Mouse (Mus musculus) limb, embryonic 11.5 days (tissue): Measurements from ENCODE around the gene Tmpo. TPM values are rescaled to one million over a fixed set of nuclear protein-coding genes. Genes with fewer than 3 reads are reported as not detected.

ENCODE experiments used
- ATAC-seq: fragments of 200-750 bp; cut with Nextera tagmentation; 2 replicates; pipeline ENCODE4 v1.8.0; 2017; ENCODE audit warnings: low read depth; ENCODE audit not compliant: insufficient number of reproducible peaks, low FRiP score, low TSS enrichment
- DNase-seq: peaks from one replicate; pipeline ENCODE4 v3.0.0-alpha.2; 2015; ENCODE audit warnings: low spot score
- H3K27ac ChIP-seq: fragments of 300-500 bp; sonication (generic); replicated peaks from 2 replicates; pipeline ENCODE4 v1.5.1; 2014; ENCODE audit warnings: low read depth, mild to moderate bottlenecking, low read length
- H3K27me3 ChIP-seq: fragments of 300-500 bp; sonication (generic); 2 replicates; pipeline ENCODE4 v1.6.1; 2014; ENCODE audit warnings: mild to moderate bottlenecking, low read length, mixed read lengths; ENCODE audit not compliant: control insufficient read depth, insufficient read depth
- H3K36me3 ChIP-seq: fragments of 300-500 bp; sonication (generic); 2 replicates; pipeline ENCODE4 v1.6.1; 2014; ENCODE audit warnings: mild to moderate bottlenecking, low read length, moderate library complexity, mixed read lengths; ENCODE audit not compliant: control insufficient read depth, insufficient read depth
- H3K4me1 ChIP-seq: fragments of 300-500 bp; sonication (generic); 2 replicates; pipeline ENCODE4 v1.6.1; 2014; ENCODE audit warnings: low read length, mixed read lengths; ENCODE audit not compliant: control insufficient read depth, insufficient read depth
- H3K4me2 ChIP-seq: fragments of 300-500 bp; sonication (generic); 2 replicates; pipeline ENCODE4 v1.6.1; 2014; ENCODE audit warnings: low read depth, mild to moderate bottlenecking, moderate library complexity; ENCODE audit not compliant: severe bottlenecking
- H3K4me3 ChIP-seq: fragments of 300-500 bp; sonication (generic); 2 replicates; pipeline ENCODE4 v1.5.1; 2014; ENCODE audit warnings: low read depth, low read length
- H3K9ac ChIP-seq: fragments of 300-500 bp; sonication (generic); 2 replicates; pipeline ENCODE4 v1.6.1; 2014; ENCODE audit warnings: mild to moderate bottlenecking, low read length
- H3K9me3 ChIP-seq: fragments of 300-500 bp; sonication (generic); 2 replicates; pipeline ENCODE4 v1.6.1; 2016; ENCODE audit warnings: low read length; ENCODE audit not compliant: control insufficient read depth
- WGBS: fragments of 180-500 bp; shearing (Covaris S2); extraction: QIAGEN DNeasy Blood & Tissue Kit; methylation state at CpG from one replicate; pipeline ENCODE4 v1.1.7; 2014; 5-methylcytosine and 5-hydroxymethylcytosine counted together
- polyA plus RNA-seq: library from polyadenylated mRNA; unstranded; fragments of >200 nt; fragmentation: Nextera tagmentation; extraction: Ambion mirVana; gene quantifications from 2 replicates; pipeline ENCODE4 v1.2.1, GENCODE M21; 2014

Tmpo gene
- polyA plus RNA-seq, 1 experiment from 2014 or later: 359 TPM

GRCm38 (mm10) chr10:91171041-91171440 is 10.1 kb downstream of the Tmpo start:
- peaks cover 4% of the 10 kb centered on the region for H3K4me1 ChIP-seq
- H3K4me3 ChIP-seq: peak overlapping the region; percentile 87
- H3K4me2 ChIP-seq: peak overlapping the region; percentile 8; the same call in 1 of the 2 replicates
- H3K36me3 ChIP-seq: no peaks in the 10 kb centered on the region; the same call in 1 of the 2 replicates
- under 1% methylated on average over 59 of the region's 59 CpGs for WGBS
- peak overlapping the region; percentile 100 for H3K9ac ChIP-seq
- ATAC-seq: peak; percentile 41
- H3K27me3 ChIP-seq: no peaks in the 10 kb centered on the region
- no peak for DNase-seq
- H3K9me3 ChIP-seq: no peaks in the 10 kb centered on the region
- H3K27ac ChIP-seq: peak overlapping the region; percentile 99

- peak overlapping the region; percentile 99 for H3K27ac ChIP-seq
- H3K36me3 ChIP-seq: no peaks in the 10 kb centered on the region; the same call in 1 of the 2 replicates
- H3K9me3 ChIP-seq: no peaks in the 10 kb centered on the region
- under 1% methylated on average over 50 of the region's 50 CpGs for WGBS
- H3K9ac ChIP-seq: peak overlapping the region; percentile 100
- H3K4me2 ChIP-seq: peak overlapping the region; percentile 59
- ATAC-seq (peak; percentile 56; the same call in 1 of the 2 replicates), DNase-seq (peak; percentile 93)
- no peaks in the 10 kb centered on the region for H3K27me3 ChIP-seq
- H3K4me3 ChIP-seq: peak overlapping the region; percentile 87
- peaks cover 4% of the 10 kb centered on the region for H3K4me1 ChIP-seq
These were observed 10.8 kb downstream of the Tmpo start for GRCm38 (mm10) chr10:91170143-91170941.

DNA sequence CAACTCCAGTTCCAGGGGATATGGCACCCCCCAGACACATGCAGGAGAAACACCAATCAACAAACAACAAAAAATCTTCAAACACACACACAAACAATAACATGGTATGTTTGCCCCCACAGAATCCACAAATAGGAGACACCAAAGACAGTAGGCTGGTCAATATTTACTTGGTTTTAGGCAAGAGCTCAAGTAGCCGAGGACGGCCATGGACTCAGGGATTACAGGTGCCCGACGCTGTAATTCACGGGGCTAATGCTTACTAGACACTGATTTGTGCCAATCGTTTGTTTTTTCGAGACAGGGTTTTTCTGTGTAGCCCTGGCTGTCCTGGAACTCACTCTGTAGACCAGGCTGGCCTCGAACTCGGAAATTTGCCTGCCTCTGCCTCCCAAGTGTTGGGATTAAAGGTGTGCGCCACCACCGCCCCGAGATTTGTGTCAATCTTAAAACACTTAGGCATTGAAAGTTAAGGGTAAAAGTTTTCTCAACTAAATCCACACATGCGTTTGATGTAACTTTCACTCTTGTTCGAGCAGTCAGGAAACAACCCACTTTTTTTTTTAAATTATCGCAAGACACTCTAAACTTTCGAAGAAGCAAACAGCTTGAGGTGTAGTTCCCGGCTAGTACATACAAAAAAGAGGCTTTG is 11.6 kb downstream of the Tmpo start:
- H3K27ac ChIP-seq: no peak overlapping the region
- peak overlapping the region; percentile 100 for H3K9ac ChIP-seq
- no peak for DNase-seq

GRCm38 (mm10) chr10:91167352-91167751 is 13.8 kb downstream of the Tmpo start:
- Histone ChIP-seq H3K9ac (no peak overlapping the region), H3K27ac (no peak overlapping the region), H3K27me3 (no peaks in the 10 kb centered on the region), H3K36me3 (peaks cover 11% of the 10 kb centered on the region), H3K9me3 (no peaks in the 10 kb centered on the region), H3K4me2 (no peak overlapping the region; the same call in 1 of the 2 replicates), H3K4me1 (peaks cover 4% of the 10 kb centered on the region), H3K4me3 (no peak overlapping the region)
- DNase-seq (no peak), ATAC-seq (no peak)
- WGBS: 87% methylated on average over 7 of the region's 7 CpGs

More for the DNA sequence above, 11.6 kb downstream of the Tmpo start:
- H3K9me3 ChIP-seq: no peaks in the 10 kb centered on the region
- ATAC-seq: no peak
- H3K4me1 ChIP-seq: peaks cover 4% of the 10 kb centered on the region
- peak overlapping the region; percentile 59 for H3K4me2 ChIP-seq
- 45% methylated on average over 17 of the region's 17 CpGs for WGBS
- peak overlapping the region; percentile 87 for H3K4me3 ChIP-seq
- H3K36me3 ChIP-seq: peaks cover 2% of the 10 kb centered on the region; the same call in 1 of the 2 replicates
- no peaks in the 10 kb centered on the region for H3K27me3 ChIP-seq

- ATAC-seq (no peak), DNase-seq (peak; percentile 69)
- Histone ChIP-seq H3K36me3 (peaks cover 14% of the 10 kb centered on the region), H3K27ac (no peak overlapping the region), H3K4me2 (peak overlapping the region; percentile 12; the same call in 1 of the 2 replicates), H3K9me3 (no peaks in the 10 kb centered on the region), H3K4me1 (peaks cover 4% of the 10 kb centered on the region), H3K9ac (no peak overlapping the region), H3K4me3 (no peak overlapping the region), H3K27me3 (no peaks in the 10 kb centered on the region)
- WGBS: 70% methylated on average over 5 of the region's 5 CpGs
These were observed 14.2 kb downstream of the Tmpo start for GRCm38 (mm10) chr10:91166890-91167289.

- Histone ChIP-seq H3K4me2 (no peak overlapping the region), H3K36me3 (peaks cover 14% of the 10 kb centered on the region), H3K9ac (no peak overlapping the region), H3K4me3 (no peak overlapping the region), H3K27ac (no peak overlapping the region), H3K4me1 (peaks cover 4% of the 10 kb centered on the region), H3K9me3 (no peaks in the 10 kb centered on the region), H3K27me3 (no peaks in the 10 kb centered on the region)
- DNase-seq (no peak), ATAC-seq (no peak)
These were observed 15.3 kb downstream of the Tmpo start for GRCm38 (mm10) chr10:91165850-91166249.

DNA sequence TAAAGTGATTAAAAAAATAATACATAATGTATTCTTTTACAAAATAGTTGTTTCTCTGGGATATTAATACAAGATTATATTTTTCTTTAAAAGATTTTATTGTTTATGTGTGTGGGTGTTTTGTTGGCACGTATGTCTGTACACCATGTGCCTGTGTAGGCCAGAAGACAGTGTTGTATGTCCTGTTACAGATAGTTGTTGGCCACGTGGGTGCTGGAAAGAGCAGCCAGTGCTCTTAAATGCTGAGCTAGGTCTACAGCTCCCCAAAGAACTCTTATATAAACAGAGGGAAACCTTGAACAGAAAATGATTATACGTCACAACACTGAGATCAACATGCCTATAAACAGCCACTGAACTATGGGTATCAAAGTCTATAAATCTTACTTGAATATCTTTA is 16.6 kb downstream of the Tmpo start:
- ATAC-seq (no peak), DNase-seq (no peak)
- H3K4me2 ChIP-seq: no peak overlapping the region
- 89% methylated on average over 3 of the region's 3 CpGs for WGBS
- H3K9ac ChIP-seq: no peak overlapping the region
- no peaks in the 10 kb centered on the region for H3K27me3 ChIP-seq
- peaks cover 16% of the 10 kb centered on the region for H3K36me3 ChIP-seq
- peaks cover 4% of the 10 kb centered on the region for H3K4me1 ChIP-seq
- no peaks in the 10 kb centered on the region for H3K9me3 ChIP-seq
- H3K4me3 ChIP-seq: no peak overlapping the region
- H3K27ac ChIP-seq: no peak overlapping the region

DNA sequence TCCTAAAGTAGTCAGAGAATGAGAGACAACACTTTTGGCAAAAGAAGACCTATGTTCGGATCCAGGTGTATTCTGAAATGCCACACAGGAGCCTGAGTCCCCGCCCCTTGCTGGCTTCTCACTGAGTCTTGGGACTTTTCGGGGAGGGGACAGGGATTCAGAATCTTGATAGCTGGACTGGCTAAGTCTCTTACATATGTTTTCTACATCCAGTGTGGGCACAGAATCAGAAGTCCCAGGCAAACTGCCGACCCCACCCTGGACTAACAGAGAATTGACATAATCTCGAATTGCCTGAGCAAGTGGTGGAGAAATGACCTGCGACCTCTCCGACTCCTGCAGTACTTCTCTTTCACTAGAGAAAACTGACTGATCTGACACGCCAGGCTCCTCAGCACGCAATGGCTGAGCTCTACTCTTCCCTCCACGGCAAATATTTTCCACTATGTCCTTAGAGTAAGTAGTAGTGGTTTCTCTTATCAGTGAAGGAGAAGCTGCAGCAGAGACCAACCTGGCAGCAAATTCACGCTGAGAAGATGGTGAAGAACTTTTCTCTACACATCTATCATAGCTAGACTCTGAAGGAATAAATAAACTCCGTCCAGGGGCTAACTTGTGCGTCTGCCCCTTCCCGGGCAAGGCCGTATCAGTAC is 18.5 kb downstream of the Tmpo start:
- Histone ChIP-seq H3K27me3 (no peaks in the 10 kb centered on the region), H3K9ac (no peak overlapping the region), H3K4me1 (no peaks in the 10 kb centered on the region), H3K36me3 (peaks cover 24% of the 10 kb centered on the region), H3K9me3 (no peaks in the 10 kb centered on the region), H3K4me2 (no peak overlapping the region), H3K4me3 (no peak overlapping the region), H3K27ac (no peak overlapping the region)
- WGBS: 93% methylated on average over 15 of the region's 15 CpGs
- DNase-seq (no peak), ATAC-seq (no peak)
